Mouse (Mus musculus) megakaryocyte, embryonic 14.5 days (primary cell): ENCODE results near the gene Itpk1.

Experiments used
- FLI1 ChIP-seq: IDR thresholded peaks from 2 replicates; pipeline ENCODE4 v1.6.1; 2012; ENCODE audit warnings: low read length, inconsistent platforms, mixed read lengths
- GATA1 ChIP-seq: IDR thresholded peaks from 3 replicates; pipeline ENCODE4 v1.6.1; 2012; ENCODE audit warnings: mixed read lengths, low read length, inconsistent platforms, borderline replicate concordance

DNA sequence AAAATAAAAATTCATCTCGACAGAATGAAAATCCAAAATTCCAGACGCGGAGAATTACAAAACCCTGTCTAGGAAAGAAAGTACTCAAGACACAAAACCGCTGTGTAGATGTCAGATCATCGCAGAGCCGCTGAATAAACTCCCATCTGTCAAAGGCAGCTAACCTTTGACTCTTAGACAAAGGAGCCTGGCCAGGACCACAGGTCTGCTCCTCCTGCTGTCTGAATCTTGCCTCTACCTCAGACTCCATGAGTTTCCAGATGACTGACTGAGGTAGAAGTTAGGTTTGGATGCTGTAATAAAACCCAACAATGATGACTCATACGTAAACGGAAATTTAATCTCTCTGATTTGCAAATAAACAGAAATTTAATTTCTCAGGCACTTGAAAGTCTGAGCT is 18.2 kb upstream of the Itpk1 start:
- TF ChIP-seq GATA1, result no peak
- TF ChIP-seq FLI1, result no peak
